Mouse (Mus musculus): ENCODE results near the gene Mrpl55.

GRCm38 (mm10) chr11:59154220-59154619, 48.1 kb upstream of the Mrpl55 start:
- no peak for TF ChIP-seq POLR2A (IDR thresholded peaks at IDR 0.05; ENCODE audit: control insufficient read depth, extremely low read depth, insufficient read depth, low read length, poor library complexity)
- TF ChIP-seq CTCF (IDR thresholded peaks at IDR 0.05; ENCODE audit: borderline replicate concordance, control insufficient read depth, extremely low read depth, insufficient read depth, low read length, poor library complexity) = no peak
